Mouse (Mus musculus) activated CD4-positive, CD25-positive, alpha-beta regulatory T cell, adult 4 months (primary cell): Measurements from ENCODE around the gene Macrod2. TPM values are rescaled to one million over a fixed set of nuclear protein-coding genes. Genes with fewer than 3 reads are reported as not detected.
A peak's percentile ranks its signal among the peaks of the same experiment; 100 is the strongest.

ENCODE experiments used
- ATAC-seq: one replicate; pipeline ENCODE4 v1.8.0; 2017
- polyA plus RNA-seq, 2 experiments: library from polyadenylated mRNA; unstranded; fragments of 100-300 nt; shearing (Covaris generic); gene quantifications; one replicate each; pipeline ENCODE4 v1.2.1; 2017

The Macrod2 gene
- under 1 TPM in 1 of 2 experiments, not detected in 1; 0.71 TPM for polyA plus RNA-seq

DNA sequence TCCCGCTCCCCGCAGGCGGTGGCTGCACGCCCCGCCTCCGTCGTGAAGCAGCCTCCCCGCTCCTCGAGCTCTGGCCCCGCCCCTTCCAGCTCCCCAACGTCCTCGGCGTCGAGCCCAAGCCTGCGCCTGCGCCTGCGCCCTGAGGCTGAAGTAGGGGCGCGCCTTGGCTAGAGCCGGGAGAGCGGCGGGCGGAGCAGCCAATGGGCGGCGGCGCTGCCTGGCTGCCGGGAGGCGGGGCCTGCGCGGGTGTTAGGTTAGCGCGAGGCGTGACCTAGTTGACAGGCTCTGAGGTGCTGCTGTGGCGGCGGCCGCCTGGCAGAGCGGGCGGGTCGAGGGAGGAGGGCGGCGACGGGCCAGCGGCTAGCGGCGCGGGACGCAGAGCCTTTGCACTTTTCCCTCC lies at the start of gene Macrod2:
Gene Macrod2 (plus strand): TSS at position 131 of the 400 bp plus-strand sequence.
- ATAC-seq = peak; percentile 88

DNA sequence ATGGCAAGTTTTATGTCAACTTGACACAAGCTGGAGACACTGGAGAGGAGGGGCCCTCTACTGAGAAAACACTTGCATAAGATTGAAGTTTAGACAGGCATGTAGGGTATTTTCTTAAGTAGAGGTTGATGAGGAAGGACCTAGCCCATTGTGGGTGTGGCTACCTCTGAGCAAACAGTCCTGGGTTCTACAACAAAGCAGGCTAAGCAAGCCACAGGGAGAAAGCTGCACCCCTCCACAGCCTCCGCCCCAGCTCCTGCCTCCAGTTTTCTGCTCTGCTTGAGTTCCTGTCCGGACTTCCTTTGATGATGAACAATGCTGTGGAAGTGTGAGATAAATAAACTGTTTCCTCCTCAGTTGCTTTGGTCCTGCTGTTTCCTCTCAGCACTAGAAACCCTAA lies 35.2 kb upstream of the Macrod2 start:
- ATAC-seq = no peak

DNA sequence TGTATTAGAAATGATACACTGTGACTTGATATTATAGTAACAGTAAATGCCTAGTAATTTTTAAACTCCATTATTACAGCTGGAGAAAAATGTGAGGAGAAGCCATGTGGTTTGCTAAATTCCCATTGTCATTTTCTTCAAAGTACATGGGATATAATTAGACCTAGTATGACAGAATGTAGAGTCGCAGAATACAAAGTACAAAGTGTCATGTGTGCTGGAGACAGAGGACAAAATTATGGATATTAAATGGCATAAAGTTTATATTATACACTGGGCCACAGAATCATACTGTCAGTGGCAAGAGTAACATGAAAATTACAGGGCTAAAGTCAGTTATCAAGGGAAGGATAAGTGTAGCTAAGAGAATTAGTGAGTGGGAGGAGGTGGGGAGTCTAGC lies 30.3 kb upstream of the Macrod2 start:
- ATAC-seq = no peak

DNA sequence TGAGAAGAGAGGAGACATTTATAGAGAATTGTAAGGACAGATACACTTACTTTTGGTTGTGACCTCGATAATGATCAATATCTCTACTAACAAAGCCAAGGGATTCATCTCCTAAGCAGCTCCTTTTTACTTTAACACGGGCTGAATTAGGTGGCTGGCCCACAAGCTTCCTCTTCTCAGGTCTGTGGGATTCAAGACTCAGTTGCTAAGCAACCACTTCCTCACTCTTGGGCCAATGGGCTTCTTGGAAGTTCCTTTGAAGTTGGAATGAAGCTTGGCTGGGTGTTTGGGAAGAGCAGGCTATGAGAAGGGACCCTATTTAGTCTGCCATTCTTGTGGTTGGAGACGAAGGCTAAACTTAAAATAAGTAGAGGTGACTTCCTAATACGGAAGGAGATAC lies 5.6 kb upstream of the Macrod2 start, which contains the start of gene Sel1l2:
Gene Sel1l2 (minus strand): TSS at position 182 of the 400 bp plus-strand sequence.
- ATAC-seq = no peak

DNA sequence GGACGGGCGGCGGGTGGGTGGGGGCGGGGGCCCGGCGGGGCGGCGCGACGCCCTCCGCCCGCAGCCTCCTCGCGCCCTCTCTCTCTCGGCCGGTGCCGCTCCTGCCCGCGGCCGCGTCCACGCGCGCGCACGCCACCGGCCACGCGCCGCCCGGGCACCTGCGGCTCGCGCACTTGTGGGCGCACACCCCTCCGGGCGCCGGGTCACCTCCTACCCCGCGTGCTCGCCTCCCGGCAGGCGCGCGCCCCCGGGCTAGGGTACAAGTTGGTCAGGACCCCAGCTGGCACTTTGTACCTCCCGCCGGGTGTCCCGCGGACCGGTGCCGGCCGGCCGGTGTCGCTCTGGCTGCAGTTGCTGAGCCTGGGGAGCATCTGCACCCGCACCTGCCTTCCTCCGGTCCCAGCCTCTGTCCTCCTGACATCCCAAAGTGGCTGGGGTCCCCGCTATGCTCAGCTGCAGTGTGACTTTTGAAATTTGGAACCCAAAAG lies 679 bp downstream of the Macrod2 start:
- ATAC-seq = no peak

DNA sequence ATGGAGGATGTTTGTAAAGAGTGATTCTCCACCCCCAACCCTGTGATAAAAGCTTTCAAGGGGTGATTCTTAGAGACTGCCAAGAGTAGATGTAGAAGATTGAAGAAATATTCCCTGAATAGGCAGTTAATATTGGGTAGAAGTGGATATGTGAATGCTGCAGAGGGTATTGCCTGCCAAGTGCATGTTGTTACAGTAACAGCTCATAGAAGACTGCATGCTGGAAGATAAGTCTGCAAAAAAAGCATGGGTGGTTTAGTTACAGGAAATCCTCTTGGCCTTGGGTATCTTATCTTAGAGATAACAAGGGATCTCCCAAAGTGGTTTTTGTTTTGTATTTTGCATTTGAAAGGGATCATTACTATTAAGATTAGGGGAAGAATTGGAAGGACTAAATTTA lies 30.7 kb downstream of the Macrod2 start:
- no peak for ATAC-seq

DNA sequence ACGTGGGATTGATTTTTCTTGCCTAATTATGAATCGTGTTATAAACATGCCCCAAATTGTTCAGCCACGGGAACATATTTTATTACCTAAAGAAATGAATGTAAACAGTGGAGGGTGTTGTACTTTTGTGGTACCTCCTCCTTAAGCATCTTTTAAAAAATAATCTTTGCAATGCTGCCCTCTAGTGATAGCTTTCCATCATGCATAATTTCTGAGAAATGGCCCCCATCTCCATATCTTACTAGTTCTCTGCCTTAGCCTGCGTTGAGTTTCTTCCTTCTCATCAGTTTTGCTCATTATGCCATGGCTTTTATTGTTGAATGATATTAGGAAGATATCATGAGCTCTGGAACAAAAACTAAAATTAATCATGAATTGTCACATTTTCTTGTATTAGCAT lies 32.2 kb downstream of the Macrod2 start:
- ATAC-seq = peak; percentile 68

DNA sequence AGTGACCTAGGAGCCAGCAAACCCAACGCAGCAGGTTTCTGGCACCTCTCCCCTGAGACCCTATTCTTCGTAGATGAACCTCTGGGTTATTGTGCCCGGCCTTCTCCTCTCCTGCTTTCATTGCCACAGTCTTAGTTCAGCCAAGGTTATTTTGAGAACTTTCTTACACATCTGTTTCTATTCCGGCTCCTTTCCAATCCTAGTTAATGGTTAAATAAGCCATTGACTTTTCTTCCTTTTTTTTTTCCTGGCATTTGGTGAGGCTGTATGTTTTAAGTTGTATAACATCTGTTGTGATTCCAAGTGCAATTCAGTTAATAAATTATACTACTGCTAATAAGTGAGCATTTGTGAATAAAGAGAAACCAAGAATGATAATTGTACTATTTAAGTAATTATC lies 44.0 kb downstream of the Macrod2 start:
- no peak for ATAC-seq

DNA sequence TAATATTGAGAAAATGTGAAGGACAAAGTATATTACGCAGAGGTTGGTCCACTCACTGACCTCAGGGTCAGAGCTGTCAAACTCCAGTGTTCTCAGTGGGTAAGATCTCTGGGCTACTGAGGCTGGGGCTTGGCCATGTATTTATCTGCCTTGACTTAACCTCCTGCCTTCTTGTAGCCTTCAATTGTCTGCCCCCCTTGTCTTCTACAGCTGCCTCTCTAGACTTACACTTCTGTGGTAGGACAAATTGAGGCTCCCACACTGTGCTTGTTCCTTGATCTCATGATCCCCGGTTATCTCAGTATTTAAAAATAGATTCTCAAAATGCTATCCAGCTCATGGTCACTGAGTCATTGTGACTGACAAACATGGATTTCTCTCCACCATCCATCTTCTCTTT lies 53.5 kb downstream of the Macrod2 start:
- no peak for ATAC-seq

DNA sequence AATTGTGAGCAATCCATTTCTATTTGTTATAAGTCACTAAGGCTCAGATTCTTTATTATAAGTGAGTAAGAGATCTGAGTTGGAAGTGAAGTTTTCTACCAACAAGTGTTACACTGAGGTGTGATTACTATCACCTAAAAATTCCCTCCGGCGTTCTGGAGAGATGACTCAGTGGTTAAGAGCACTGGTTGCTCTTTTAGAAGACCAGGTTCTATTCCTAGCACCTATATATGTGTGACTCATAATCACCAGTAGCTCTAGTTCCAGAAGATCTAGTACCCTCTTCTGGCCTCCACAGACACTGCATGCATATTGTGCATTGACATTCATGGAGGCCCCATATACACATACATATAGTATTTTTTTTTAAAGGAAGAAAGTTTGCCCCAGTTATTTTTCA lies 80.7 kb downstream of the Macrod2 start:
- ATAC-seq = no peak

DNA sequence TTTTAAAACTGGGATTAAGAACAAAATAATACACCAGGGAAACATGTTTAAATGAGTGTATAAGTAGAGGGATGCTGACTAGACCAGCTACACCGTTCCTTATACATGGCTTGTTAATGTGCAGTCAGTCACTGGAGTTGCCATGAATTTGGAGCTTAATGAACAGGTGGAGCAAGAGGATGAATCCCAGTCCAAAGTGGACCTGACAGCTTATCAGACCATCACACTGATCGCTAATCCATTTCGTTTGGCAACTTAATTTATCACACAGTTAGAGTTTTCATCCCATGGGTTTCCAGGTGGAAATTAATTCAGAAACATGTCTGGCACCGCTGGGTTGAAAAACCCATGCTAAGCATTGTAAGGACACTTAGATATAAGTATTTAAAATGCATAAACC lies 81.8 kb downstream of the Macrod2 start:
- no peak for ATAC-seq

DNA sequence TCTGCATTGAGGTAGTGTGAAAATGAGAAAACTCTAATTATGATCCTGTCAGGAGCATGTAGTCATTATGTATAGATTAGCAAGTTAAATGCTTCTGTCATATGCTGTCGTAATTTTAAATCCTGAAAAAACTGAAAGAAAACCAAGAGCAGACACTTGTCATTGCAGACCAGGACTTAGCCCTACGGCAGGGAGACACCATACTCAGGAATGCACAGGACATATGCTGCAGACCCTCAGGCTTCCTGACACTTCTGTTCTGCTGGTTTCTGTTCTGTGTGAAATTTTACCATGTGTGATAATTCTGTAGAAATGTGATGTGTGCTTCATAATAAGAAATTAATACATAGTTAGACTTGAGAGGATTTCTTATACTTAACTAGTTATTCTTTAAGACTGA lies 87.5 kb downstream of the Macrod2 start:
- no peak for ATAC-seq

DNA sequence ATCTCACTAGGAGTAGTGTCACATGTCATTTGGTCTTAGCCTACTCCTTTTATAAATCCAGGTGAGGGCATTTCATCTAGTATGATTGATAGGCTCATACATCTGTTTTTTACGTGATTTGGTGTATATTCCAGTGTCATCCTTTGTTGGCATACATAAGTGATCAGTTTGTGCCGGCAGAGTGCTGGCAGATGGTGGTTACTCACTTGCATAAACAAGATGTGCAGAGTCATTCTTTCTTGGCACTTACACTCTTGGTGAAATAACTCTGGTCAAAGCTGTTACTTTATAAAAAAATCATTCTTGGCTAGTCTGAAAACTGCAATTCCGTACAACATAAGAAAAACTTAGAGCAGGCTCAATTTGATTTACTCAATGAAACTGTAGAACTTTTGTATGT lies 102.6 kb downstream of the Macrod2 start:
- no peak for ATAC-seq

DNA sequence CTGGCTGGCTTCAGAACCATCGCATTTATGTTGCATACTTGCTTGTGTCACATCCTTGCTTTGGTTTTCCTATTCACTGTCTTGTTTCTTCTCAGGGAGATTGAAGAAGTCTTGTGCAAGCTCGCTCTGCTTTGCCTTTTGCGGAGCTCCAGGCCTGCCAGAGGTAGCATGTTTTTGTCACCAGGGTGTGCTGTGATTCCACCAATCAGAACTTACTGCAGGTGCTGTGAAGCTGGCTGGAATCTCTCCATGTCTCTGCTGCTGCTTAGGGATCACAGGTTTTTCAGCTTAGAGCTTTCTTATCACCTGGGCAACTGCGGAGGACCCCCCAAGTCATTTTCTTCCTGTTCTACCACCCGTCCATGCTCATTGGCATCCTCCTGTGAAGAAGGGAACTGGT lies 105.8 kb downstream of the Macrod2 start:
- ATAC-seq = no peak

DNA sequence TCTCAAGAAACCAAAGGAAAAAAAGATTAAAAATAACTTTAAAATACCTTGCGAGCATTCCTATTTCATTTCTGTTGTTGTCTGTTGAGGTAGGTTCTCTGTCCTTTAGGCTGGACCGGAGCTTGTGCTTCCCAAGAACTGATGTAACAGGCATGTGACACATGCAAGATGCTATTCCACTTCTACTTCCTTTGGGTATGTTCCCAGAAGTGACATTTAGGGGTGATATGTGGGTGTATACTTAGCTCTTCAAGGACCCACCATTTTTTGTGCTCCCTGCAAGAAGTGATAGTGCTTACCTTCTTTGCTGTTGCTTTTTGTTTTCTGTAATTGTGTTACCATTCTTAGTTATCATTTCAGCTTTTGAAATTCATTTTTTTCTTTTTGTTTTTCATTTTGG lies 126.4 kb downstream of the Macrod2 start:
- ATAC-seq = no peak

DNA sequence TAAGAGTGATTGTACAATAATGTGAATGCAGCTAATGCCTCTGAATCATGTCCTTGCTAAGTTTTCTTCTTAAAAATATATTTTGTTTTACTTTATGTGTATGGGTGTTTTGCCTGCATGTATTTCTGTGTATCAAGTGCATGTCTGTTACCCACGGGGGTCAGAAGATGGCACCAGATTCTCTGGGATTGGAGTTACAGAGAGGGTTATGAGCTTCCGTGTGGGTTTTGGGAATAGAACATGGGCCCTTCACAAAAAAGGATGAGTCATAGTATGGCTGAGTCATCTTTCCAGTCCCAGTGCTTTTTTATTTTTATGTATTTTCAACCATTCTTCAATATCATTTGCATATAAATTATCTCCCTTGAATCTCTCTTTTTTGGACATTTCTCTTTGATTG lies 135.1 kb downstream of the Macrod2 start:
- no peak for ATAC-seq

DNA sequence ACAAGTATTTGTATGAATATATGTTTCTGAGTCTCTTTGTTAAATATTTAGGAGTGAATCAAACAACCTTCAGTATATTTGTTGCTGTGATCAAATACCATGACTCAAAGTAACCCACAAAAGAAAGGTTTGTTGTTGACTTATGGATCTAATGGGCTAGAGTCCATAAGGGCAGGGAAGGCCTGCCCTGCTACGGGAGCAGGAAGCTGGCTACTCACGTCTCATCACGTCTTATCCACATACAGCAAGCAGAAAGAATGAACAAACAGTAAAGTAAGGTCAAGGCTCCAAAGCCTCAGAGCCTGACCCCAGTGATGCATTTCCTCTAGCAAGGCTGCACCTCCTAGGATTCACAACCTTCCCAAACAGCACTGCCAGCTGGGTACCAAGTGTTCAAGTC lies 136.9 kb downstream of the Macrod2 start:
- ATAC-seq = no peak

DNA sequence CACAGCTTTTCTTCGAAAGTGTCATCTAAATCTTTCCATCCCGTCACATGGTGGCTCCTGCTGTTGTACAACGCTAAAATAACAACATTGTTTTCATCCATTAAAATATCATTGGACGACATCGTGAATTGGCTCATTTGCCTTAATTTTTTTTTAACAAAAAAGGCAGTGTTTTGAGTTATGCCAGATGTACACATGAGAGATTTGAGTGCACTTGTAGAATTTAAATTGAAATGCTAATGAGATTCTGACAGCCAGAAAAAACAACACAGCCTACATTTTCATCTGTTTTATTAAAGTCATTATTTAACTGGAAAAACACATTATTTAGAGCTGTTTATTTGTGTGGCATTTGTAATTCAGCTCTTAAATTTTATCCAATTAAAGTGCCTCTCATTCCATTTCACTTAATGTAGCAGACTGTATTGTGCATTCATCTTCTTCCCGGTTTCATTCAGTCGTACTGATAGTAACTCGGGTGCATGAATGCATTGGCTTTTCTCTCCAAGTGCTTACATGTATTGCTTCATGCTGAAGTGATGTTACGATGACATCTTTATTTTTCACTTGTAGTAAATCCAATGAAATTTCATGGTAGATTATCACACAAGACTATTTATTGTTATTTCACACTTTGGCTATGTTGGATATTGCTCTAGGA lies 137.9 kb downstream of the Macrod2 start:
- ATAC-seq = no peak

DNA sequence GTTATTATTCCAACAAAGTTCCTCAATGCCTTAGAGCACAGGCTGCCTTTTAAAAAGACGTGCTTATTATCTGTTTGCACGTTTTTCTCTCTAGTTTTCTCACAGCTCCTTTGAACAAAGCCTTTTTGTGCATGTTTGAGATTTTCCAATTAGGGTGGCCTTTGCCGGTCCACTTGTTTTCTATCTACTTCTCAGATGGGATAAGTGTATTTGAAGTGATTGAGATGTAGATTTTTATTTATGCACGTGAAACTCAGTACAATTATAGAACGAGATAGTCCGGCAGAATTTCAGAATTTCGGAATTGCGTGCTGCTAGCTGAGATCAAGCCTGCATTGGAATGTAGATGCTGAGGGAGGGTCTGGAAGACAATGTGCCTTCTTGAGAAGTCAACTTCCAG lies 138.5 kb downstream of the Macrod2 start:
- no peak for ATAC-seq

DNA sequence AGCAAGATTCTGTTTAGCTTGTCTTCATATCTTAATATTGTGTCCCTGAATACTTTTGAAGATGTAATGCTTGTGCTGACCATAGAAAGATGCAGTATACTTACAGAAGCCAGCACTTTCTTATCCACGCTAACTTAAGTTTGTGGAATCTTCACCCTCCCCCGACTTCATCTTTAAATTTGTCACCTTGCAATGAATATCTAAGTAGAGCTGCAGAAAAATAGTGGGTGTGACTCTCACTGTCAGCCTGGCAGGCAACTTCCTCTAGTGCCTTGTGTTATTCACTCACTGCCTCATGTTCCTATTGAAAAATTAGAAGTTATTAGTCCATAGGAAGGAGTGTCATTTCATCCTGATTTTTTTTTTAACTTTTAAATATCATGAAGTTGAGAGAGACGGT lies 139.5 kb downstream of the Macrod2 start:
- ATAC-seq = no peak

DNA sequence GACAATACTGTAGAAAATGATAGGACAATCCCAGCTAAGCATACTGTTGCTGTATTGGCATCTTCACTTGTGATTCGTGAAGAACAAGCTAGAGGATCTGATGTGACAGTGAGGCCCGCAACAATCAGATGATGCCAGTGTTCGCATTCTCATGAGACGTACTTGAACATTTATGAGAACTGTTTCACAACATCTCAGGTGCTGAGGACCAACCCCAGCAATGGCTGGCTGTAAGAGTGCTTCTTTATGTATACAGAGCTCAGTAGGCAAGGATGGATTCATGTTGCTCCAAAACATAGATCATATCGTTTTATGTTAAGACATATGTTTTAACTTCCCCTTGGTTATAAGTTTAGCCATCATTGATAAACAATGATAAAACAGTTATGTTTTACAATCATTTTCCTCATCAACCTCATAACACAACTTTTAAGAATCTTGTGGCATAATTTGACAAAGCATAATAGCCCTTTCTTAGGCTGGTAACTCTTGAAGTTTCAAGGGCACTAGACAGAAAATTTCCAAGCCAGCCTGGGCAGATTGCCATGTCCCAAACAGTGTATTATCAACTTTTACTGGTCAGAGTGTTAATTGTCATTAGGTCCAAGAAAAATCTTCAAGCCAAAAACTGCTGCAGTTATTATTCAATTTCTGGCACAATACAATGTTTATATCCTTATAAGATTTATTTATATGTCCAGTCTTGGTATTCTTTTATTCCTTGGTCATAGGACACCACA lies 140.9 kb downstream of the Macrod2 start:
- no peak for ATAC-seq

DNA sequence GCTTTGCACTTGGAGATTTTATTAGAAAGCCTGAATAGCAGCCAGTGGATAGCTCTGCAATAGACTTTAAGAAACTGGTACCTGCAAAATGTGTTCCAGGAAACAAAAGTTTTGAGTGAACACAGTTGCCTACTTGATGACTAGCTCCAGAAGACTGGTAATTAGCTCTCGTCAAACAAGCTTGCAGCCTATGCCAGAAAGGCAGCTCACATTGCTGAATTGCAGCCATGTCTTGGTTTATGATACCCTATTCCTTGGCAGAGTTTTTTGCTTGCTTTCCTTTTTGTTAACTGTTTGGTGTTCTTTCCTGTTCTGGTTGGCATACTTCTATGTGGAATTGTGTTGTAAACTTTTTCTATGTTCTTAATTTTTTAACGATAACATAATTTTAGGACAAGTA lies 154.2 kb downstream of the Macrod2 start:
- ATAC-seq = no peak

DNA sequence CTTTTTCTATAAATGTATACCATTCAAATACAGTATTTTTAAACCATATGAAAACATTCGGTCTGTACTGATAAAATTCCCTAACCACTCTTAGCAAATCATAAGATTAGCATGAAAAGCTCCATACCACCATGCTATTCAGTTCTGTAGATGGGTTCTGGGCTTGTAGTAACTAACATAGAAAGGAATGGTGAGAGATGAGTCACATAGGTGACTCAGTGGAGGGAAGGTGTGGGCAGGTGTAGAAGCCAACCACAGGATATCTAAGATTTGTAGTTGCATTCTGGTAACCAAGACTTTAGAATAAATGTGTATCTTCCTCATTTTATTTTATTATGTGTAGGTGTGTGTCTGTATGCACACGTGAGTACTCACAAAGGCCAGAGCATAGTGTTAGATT lies 166.3 kb downstream of the Macrod2 start:
- no peak for ATAC-seq

DNA sequence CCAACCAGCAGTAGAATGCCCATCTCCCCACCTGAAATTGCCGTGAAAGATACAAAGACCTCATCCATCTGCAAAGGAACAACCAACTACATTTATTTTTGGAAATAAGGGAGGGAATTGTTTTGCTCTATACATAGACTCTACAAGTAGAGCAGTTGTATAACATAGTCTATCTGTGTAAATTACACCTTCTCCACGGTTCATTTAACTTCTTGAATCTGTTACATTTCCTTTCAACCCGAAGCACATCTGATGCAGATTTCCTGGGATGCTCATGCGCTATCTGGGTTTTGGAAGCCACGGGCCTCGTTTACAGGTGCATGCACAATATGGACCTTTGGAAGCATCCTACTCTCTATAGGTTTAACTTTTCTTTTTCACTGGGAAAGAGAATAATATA lies 175.8 kb downstream of the Macrod2 start:
- ATAC-seq = no peak
